Mouse (Mus musculus) spleen, adult 2 months (tissue): ENCODE results near the gene Gm20661.

ENCODE experiments used
- CTCF ChIP-seq: fragments of 200-500 bp; IDR thresholded peaks from 2 replicates; pipeline ENCODE4 v1.5.1; 2011; ENCODE audit warnings: mild to moderate bottlenecking, inconsistent platforms; ENCODE audit not compliant: insufficient read depth, insufficient read length, insufficient replicate concordance; ENCODE audit errors: extremely low read depth
- POLR2A ChIP-seq: fragments of 200-500 bp; IDR thresholded peaks from 2 replicates; pipeline ENCODE4 v1.6.1; 2011; ENCODE audit warnings: low read depth, low read length, inconsistent platforms

DNA sequence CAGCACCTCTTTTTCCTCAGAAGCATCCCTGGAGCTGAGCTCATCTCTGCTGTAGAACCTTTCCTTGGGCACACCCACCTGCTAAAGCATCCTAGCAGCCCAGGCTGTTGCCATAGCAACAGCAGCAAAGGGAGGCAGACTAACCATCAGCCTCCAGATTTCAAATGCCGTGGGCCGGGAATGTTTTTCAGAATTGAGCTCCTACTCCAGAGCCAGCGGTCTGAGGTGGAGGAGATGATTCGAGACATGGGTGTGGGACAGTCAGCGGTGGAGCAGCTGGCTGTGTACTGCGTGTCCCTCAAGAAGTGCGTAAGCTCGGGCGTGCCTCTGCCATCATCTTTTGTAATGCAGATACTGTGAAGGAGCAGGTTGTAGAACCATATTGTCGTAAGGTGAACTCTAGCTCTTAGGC is 21.5 kb upstream of the Gm20661 start:
- TF ChIP-seq POLR2A (no peak), CTCF (no peak)
